Mouse (Mus musculus): ENCODE data around the gene Il17rb.

Il17rb gene

DNA sequence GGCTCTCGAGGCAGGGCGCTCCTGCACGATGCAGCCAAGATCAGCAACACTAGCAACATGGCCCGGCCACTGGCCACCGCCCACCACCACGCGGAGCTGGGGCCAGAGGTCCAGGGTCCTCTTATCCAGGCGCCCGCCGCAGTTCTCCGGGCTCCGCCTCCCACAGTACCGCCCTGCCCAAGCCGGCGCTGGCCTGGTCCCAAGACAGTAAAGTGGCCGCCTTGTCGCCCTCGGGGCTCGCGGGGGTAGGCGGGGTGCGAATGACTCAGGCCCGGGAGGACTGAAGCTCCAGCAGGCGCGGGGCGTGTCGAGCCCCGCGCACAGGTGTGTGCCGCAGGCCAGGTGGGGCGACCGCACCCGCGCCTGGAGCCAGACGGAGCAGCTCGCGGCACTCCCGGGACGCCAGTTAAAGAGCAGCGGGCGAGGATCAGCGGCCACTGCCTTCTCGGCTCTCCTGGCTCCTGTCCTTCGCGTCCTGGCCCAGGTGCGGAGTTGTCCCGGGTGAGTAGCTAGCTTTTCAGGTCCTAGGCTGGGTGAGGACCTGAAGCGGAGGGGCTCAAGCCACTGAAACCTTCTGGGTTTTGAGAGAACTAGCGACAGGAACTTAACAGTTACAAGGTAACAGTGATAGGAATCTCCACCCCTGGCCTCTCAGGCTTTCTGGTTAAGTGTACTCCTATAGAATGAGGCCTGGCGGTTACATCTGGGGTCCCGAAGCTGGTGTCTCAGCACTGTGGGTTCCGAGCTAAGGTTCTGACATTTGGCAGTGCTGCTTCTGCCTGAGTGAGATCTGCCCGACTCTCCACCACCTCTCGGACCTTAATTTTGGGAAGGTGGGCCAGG, at the start of gene Il17rb, which contains the start of gene Chdh:
TSS of gene Il17rb (minus strand) at position 164 of the 843 bp plus-strand sequence.
TSS of gene Chdh (plus strand) at position 291 of the 843 bp plus-strand sequence.
- in situ Hi-C loops (cut with MboI, MseI), result no loop called here

GRCm38 (mm10) chr14:30056031-30056766, 47.5 kb upstream of the Il17rb start:
- in situ Hi-C loops (cut with MboI, MseI), result no loop called here

DNA sequence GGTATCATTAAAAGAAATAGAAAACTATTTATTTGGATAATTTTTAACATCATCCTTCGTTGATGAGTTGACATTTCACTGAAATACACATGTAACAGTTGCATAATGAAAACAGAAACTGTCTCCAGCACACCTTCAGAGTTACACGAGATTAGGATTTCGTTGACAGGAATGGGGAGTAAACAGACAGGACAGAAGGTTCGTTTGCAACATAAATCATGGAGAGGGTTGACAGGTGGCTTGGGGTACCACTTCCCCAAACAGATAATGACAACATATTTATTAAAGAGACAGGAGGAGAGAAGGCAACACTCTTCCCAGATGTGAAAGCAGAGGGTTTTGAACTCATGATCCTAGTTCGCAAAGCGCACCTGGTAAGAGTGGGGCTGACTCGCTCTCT, 46.2 kb upstream of the Il17rb start:
- in situ Hi-C loops (cut with MboI, MseI), result no loop called here

DNA sequence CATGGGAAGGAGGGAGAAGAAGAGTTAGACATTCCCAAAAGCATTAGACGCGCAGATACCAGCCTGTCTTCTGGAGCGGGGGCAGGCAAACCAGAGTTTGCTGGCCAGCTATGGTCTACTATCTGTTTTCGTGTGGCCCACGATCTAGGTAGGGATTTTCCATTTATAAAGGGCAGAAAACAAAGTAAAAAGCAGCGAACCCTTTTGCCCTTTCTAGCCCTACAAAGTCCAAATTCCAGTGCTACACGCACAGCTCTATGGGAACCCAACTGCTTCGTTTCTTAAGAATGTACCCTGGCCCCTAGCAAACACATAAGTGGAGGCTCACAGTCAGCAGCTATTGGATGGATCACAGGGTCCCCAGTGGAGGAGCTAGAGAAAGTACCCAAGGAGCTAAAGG, 41.6 kb upstream of the Il17rb start:
- in situ Hi-C loops (cut with MboI, MseI), result no loop called here

GRCm38 (mm10) chr14:30048049-30048448, 39.4 kb upstream of the Il17rb start:
- in situ Hi-C loops (cut with MboI, MseI), result no loop called here

- in situ Hi-C loops (cut with MboI, MseI), result no loop called here
These were observed 38.3 kb upstream of the Il17rb start for GRCm38 (mm10) chr14:30046976-30047375.

- in situ Hi-C loops (cut with MboI, MseI), result no loop called here
These were observed 37.1 kb upstream of the Il17rb start for GRCm38 (mm10) chr14:30045704-30046220.

DNA sequence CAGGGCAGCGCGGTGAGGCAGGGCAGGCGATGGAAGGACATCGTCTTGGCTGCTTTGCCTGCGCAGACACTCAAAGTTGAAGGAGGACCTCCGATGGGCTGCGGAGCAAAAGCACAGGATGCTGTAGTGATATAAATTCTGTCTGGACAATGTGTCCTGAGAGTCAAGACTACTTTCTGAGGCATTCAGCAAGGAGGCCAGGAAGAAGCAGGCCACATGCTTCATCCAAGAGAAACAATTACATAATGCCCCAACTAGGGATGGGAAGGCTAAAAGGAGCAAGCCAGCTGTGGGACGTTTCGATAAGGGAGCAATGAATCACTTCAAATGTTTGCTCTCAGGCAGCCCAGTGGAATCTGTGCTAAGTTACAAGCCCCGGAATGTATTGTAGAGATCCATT, 36.5 kb upstream of the Il17rb start:
- in situ Hi-C loops (cut with MboI, MseI), result no loop called here

GRCm38 (mm10) chr14:30043356-30043940, 34.8 kb upstream of the Il17rb start:
- in situ Hi-C loops (cut with MboI, MseI), result no loop called here

DNA sequence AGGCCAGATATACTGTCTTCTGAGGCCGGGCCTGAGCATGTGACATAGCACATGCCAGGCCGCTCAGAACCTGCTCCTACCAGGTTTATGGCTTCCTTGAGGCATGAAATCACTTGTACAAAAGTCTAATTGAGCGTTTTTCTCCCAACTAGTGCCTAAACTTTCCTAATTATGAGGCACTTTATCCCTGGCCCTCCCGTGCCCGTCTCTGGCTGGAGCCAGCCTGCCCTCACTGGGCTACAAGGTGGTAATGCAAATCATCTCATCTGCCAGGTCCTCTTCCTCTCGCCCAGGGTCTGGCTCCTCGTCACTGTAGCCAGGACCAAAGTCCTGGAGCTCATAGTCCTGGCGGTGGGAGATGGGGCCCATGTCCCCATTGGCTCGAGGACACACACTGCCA, 33.1 kb upstream of the Il17rb start:
- in situ Hi-C loops (cut with MboI, MseI), result no loop called here

DNA sequence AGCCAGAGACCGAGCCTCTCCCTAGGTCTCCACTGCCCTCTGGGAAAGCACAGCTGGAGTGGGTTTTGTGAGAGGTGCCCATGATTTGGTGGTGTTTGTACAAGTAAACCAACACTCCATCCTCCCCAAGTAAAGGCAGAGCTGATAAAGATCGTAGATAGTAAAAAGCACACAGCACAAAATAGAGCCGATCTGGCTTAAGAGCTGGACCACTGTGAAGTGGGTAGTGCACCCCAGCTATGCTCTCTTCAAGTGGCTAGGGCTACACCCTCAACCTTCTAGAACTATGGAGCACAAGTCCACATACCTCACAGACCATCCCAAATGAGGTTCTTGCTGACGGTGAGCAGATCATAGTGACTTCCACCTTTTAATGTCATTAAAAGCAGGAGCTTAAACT, 30.7 kb upstream of the Il17rb start:
- in situ Hi-C loops (cut with MboI, MseI), result loop anchor here (10.0 kb wide), 1 partner anchor 735 kb away; no protein-coding TSS in a partner anchor

DNA sequence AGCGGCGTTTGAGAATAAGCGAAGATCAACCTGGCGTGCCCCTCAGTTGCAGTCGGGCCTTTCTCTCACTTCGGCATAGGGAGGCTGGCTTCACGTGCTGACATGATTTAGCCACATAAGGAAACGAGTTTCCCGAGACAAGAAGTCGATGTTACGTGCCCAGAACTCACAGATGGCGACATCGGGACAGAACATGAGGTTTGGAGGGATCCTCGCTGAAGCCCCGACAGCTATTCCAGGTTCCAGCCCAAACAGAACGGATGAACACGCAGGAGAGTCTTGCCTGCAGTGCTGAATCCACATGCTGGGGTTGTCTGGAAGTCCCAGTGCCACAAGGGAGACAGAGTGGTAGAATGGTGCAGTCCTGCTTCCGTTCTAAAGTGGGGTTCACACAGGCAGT, 29.7 kb upstream of the Il17rb start:
- in situ Hi-C loops (cut with MboI, MseI), result loop anchor here (10.0 kb wide), 1 partner anchor 736 kb away; no protein-coding TSS in a partner anchor

DNA sequence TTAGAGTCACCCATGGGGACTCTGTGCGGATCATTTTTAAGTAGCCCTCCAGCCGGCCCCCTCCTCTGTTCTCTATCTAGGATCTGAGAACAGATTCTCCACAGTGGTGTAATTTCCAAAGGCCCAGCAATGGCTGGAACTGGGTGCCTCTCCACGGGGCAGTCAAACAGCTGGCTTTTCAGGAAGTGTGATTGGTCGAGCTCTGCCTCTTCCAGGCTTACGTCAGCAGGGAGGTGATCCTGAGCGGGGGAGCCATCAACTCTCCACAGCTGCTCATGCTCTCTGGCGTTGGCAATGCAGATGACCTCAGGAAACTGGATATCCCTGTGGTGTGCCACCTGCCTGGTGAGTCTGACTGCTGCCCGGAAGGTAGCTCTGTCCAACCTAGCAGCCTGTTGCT, 24.7 kb upstream of the Il17rb start:
- in situ Hi-C loops (cut with MboI, MseI), result loop anchor here (10.0 kb wide), 1 partner anchor 741 kb away; no protein-coding TSS in a partner anchor

- in situ Hi-C loops (cut with MboI, MseI), result no loop called here
These were observed 18.7 kb upstream of the Il17rb start for GRCm38 (mm10) chr14:30027378-30027777.

GRCm38 (mm10) chr14:30024387-30024786, 15.7 kb upstream of the Il17rb start:
- in situ Hi-C loops (cut with MboI, MseI), result no loop called here

GRCm38 (mm10) chr14:30022471-30022870, 13.8 kb upstream of the Il17rb start:
- in situ Hi-C loops (cut with MboI, MseI), result no loop called here

DNA sequence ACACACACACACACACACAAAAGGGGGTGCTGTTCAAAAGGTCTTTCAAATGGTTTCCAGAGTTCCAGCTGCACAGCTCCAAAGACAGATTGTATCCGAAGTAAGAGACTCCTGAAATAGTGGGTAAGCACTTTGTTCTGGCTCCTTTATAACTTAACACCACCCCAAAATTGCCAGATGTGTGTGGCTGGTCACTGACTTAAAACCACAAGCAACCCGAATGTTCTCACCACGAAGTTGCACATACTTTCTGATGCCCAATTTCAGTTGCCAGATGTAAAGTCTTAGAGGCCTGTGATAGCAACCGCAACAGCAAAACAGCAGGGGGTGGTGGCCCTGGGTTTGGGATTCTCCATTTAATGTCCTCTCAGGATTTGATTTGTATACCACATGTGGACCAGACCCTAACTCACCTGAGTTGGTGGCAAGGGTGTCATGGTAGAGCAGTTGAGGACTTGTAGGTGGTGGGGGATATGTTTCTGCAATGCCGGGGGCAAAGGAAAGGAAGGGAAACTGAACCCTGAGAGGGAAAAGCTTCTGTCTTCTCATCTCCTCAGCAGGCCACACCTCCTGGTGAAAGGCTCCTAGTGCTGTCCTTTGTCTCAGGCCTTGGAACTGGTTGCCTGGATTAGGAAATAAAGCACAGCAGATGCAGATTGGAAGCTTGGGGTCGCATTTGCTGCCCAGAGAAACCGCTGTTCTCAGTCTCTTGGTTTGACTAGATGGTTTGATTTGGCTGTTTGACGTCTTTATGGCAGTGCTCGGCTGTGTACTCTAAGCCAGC, 11.3 kb upstream of the Il17rb start:
- in situ Hi-C loops (cut with MboI, MseI), result no loop called here

DNA sequence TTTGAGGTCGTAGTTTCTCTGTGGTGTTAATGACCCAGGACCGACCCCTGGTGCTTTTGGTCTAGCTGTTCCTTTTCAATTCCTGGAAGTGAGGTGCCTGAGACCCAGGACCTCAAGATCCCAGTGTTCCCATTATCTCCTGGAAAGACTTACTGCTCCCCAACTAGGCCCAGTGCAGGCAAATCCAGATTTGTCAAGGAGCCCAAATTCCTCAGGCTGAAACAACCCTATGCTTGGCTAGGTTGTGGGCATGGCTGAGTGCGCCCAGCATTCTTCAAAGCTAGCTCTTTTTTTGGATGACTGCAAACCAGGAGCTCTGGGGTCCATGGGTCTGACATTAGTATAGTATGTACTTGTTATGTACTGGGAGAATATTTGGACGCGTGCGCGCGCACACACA, 10.7 kb upstream of the Il17rb start:
- in situ Hi-C loops (cut with MboI, MseI), result no loop called here

DNA sequence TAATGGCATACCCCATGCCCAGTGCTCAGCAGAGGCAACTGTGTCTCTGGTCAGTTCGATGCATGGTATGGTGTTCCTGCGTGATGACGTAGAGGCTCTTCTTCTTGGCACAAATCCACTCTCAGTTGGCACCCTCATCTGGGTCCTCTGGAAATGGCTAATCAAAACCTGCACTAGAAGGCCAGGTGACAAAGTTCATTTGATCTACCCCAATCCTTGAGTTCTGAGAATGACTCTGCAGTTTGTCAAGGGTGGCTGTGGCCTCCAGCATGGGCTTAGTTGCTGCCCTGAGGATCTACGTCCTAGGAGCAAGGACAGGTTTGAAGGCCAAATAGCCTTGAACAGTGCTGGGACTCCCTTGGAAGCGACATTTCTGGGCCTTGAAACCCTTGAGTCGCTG, 10.2 kb upstream of the Il17rb start:
- in situ Hi-C loops (cut with MboI, MseI), result no loop called here

GRCm38 (mm10) chr14:30018463-30018801, 9.7 kb upstream of the Il17rb start:
- in situ Hi-C loops (cut with MboI, MseI), result no loop called here

DNA sequence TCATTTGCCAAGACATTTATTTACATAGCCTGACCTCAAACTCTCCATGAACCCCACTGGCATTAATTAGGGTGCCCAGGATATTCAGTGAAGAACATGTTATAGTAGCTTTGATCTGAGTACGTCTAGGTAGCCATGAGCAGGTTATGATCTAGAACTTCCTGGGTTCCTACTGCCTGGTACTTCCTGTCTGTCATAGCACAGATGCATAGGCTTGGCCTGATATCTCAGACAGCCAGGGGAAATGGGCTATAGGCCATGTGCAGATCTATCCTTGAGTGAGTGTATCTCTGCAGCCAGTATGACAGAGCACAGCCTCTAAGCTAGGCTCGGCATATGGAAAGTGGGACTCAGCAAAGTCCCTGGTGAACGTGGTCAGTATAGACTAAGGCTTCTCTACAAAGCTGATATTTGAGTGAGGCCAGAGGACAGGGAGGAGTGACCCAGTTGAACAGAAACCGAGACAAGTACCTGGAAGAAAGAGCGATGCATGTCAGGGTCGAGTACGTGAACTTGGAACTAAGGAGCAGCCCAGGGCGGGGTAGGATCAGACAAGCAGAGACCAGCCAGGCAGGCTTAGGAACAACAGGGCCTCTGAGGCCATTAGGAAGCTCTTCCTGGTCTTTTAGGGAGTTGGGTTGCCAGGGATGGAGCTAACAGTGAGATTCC, 9.2 kb upstream of the Il17rb start:
- in situ Hi-C loops (cut with MboI, MseI), result no loop called here
